Mouse (Mus musculus): ENCODE data around the gene Msantd2.

Gene Msantd2

GRCm38 (mm10) chr9:37567454-37567853 lies 78.3 kb downstream of the Msantd2 start:
- in situ Hi-C loops (cut with MboI; ENCODE audit: unreplicated experiment in 2 of 2), result no loop called here

GRCm38 (mm10) chr9:37567892-37568604 lies 78.9 kb downstream of the Msantd2 start:
- in situ Hi-C loops (cut with MboI; ENCODE audit: unreplicated experiment in 2 of 2), result no loop called here

- in situ Hi-C loops (cut with MboI; ENCODE audit: unreplicated experiment in 2 of 2), result no loop called here
Measured at GRCm38 (mm10) chr9:37568605-37569214, 79.6 kb downstream of the Msantd2 start.

GRCm38 (mm10) chr9:37569231-37569835 lies 80.2 kb downstream of the Msantd2 start:
- in situ Hi-C loops (cut with MboI; ENCODE audit: unreplicated experiment in 2 of 2), result no loop called here

GRCm38 (mm10) chr9:37572204-37572876 lies 83.2 kb downstream of the Msantd2 start:
- in situ Hi-C loops (cut with MboI; ENCODE audit: unreplicated experiment in 2 of 2), result loop anchor here in 1 of 2 experiments (10.0 kb wide), 1 partner anchor 338 kb away; no protein-coding TSS in a partner anchor

Measured in v-Abl transformed pro-B cells (cell line).